Mouse (Mus musculus): ENCODE data around the gene Sectm1b.
"Not testable (repeated sequence)": the region's sequence is repeated elsewhere in the genome, so short reads cannot be mapped to it uniquely, and the experiment has no call there.

Gene Sectm1b

GRCm38 (mm10) chr11:121063379-121063778, at the start of gene Sectm1b:
TSS of gene Sectm1b (minus strand) at chr11:121063569.
- no peak for DNase-seq (ENCODE audit: extremely low read depth, low read depth)

- no peak for DNase-seq (ENCODE audit: extremely low read depth, low read depth)
These were observed 48.9 kb upstream of the Sectm1b start for GRCm38 (mm10) chr11:121112091-121112775.

GRCm38 (mm10) chr11:121111601-121112000, 48.2 kb upstream of the Sectm1b start:
- no peak for DNase-seq (ENCODE audit: extremely low read depth, low read depth)

GRCm38 (mm10) chr11:121111051-121111450, 47.7 kb upstream of the Sectm1b start:
- DNase-seq (ENCODE audit: extremely low read depth, low read depth), result no peak

GRCm38 (mm10) chr11:121109986-121110385, 46.6 kb upstream of the Sectm1b start:
- peak; percentile 85 for DNase-seq (ENCODE audit: extremely low read depth, low read depth)

- DNase-seq (ENCODE audit: extremely low read depth, low read depth), result no peak
These were observed 44.7 kb upstream of the Sectm1b start for GRCm38 (mm10) chr11:121108061-121108460.

GRCm38 (mm10) chr11:121107242-121107641, 43.9 kb upstream of the Sectm1b start:
- DNase-seq (ENCODE audit: extremely low read depth, low read depth), result not testable (repeated sequence)

DNA sequence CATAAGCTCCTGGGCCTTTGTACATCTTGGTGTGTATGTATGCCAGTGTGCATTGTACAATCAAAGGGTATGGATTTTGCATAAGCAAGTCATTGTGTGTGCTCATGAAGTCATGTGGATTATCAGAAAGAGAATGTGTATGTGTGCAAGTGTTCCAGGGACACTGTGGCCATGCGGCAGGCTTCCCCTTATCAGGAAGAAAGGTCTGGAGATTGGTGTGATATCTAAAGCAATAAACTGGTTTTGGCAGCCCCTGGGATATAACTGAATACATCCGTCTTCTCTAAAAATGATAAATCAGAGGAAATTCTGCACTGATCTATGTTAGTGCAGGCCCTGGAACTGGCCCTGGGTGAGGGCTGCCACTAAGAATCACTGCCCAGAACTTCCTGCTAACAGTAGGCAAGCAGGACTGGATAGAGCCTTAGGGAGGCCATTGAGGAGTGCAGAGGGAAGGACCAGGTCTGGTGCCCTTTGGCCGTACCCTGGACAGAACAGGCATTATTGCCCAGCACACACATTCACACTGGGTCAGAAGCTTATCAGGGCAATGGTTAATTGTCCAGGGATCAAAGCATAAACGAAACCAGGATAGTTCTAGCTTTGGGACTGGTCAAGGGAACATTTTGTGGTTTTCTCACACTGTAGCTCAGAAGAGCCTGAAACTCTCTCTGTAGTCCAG, 37.9 kb upstream of the Sectm1b start:
- no peak for DNase-seq (ENCODE audit: extremely low read depth, low read depth)

GRCm38 (mm10) chr11:121100692-121101091, 37.3 kb upstream of the Sectm1b start:
- DNase-seq (ENCODE audit: extremely low read depth, low read depth), result no peak

DNA sequence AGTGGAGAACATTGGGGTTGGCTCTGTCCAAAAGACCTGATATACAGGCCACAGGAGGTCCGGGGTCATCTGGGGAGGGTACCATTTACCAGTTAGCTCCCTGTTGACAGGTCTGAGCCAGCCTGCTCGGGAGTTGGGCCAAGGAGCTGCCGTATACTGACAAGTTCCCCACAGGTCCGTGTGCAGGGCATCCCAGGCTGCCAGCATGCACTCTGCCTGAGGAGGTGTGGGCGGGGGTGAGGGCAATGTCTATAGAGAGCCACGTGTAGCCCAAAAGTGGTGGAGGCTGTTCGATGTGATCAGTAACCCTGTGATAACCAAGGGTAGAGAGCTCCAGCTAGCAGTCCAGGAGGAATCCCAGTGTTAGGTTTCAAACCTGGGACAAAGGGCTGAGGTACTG, 36.4 kb upstream of the Sectm1b start:
- DNase-seq (ENCODE audit: extremely low read depth, low read depth), result no peak

DNA sequence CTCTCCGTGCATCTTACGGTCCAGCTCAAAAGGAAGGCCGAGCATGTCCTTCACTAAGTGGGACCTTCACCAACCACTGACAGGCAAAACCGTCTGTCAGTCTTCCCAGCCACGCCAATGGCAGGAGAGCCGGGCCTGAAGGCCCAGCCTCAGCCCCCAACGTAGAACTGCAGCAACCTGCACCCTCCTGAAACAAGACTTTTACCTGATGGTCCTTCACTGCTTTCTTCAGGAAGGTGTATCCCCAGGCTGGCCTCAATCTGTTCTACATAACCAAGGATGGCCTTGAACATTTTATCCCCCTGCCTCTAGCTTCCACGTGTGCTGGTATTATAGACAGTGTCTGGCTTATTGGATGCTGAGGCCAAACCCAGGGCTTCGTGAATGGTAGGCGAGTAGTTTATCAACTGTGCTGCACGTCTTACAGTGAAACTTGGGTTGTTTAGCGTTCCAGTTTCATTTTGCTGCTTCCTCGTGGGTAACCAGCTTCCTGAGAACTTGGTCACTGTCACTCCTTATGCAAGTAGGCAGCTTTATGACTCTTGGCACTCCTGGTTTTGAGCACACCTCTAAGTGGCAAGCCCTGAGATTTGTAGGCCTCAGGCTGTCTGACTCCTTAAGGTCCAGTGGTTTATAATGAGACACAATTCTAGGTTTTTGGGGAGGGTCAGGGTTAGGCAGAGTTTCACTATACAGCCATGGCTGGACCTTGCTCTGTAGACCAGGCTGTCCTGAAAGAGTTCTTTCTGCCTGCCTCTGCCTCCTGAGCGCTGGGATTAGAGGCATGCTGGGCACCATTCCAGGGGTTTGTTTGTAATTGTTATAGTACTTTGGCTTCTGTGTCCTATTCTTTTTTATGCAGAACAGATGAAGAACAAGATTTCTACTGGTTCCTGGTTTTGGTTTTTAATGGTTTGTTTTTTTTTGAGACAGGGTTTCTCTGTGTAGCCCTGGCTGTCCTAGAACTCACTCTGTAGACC, 29.5 kb upstream of the Sectm1b start:
- no peak for DNase-seq (ENCODE audit: extremely low read depth, low read depth)

- DNase-seq (ENCODE audit: extremely low read depth, low read depth), result no peak
These were observed 27.6 kb upstream of the Sectm1b start for GRCm38 (mm10) chr11:121090943-121091342.

DNA sequence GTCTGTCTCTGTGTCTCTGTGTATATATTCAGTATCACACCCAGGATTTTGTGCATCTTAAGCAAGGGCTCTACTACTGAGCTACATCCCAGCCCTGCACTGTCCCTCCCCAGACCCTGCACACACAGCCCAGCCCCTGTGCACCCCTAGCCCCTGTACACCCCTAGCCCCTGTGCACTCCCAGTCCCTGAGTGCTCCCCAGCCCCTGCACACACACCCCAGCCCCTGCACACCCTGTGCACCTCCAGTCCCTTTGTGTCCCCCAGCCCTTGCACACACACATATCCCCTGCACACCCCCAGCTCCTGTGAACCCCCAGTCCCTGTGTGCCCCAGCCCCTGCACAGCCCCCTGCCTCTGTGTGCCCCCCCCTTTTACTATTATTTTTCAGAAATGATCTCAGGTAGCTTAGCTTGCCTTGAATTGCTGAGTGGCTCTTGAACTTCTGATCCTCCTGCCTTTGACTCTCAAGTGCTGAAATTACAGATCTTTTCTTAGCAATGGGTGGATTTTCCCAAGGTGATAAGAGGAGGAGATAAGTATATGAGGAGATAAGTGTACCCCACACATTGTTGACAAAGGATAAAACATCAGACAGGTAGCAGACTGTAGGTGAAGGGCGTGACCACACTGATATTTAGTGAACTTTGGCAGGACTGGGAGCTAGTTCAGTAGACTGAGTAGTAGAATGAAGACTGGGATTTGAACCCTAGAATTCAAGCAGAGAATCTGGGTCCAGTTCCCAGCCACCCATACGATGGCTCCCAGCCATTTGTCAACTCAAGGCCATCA, 26.6 kb upstream of the Sectm1b start:
- no peak for DNase-seq (ENCODE audit: extremely low read depth, low read depth)

DNA sequence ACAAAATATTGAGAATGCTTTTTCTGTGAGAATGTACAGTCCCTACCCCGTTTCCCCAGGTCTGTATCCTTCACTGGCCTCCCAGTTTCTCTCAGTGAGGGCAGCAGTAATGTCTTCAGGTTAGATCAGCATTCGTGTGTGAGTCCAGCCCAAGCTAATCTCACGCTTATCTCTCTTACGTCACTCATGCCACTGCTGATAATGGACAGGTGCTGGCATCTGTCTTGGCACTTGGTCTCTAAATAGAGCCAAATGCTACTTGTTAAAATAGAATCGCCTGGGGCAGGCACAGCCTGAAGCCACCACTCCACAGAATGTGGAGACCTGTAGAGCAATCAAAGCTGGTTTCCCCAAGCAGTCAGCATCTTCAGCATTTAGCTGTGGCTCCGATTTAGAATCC, 25.6 kb upstream of the Sectm1b start:
- no peak for DNase-seq (ENCODE audit: extremely low read depth, low read depth)

DNA sequence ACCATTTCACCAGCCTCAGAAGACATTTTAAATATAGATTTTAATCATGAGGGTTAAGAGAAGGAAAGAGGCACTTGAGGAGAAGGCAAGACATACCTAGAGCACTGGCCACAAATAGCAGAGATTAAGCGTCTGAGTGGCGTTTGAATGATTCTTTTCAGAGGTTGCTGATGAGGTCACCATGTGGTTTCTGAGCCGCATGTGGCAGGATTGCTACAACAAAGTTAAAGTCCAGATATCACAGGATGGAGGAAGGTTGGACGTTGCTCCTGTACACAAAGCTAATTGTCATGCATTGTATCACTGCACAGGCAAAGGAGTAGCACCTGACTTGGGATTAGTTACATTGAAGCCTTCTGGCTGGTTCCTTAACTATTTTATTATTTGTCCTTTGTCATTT, 22.9 kb upstream of the Sectm1b start:
- DNase-seq (ENCODE audit: extremely low read depth, low read depth), result no peak

GRCm38 (mm10) chr11:121085181-121085580, 21.8 kb upstream of the Sectm1b start:
- no peak for DNase-seq (ENCODE audit: extremely low read depth, low read depth)

DNA sequence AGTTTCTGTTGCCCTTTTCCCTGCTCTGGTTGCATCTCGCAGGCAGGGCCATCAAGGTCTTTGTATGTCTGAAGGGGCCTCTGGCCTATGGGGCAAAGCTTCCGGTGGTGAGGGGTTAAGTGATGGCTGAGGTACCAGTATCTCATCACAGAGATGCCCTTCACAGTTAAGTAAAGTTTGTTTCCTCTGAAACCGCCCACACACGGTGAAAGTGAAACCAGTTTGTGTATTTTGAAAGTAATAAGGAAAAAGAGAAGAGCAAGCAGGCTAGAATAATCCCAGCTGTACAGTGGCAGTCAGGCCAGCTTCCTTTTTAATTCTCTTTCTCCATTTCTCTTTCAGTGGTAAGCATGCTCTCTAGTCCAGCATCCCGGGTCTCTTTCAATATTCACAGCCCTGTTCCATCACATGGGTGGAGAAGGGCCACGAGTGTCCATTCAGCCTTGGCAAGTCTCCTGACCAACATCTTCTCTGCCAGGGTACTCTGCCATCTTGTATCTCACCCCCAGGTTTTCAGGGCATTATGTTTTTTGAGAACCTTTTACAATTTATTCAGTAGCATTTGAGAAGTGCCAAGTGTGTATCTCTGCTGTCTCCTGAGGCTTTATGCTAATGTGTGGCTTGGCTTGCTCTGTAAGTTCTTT, 19.6 kb upstream of the Sectm1b start:
- DNase-seq (ENCODE audit: extremely low read depth, low read depth), result no peak

DNA sequence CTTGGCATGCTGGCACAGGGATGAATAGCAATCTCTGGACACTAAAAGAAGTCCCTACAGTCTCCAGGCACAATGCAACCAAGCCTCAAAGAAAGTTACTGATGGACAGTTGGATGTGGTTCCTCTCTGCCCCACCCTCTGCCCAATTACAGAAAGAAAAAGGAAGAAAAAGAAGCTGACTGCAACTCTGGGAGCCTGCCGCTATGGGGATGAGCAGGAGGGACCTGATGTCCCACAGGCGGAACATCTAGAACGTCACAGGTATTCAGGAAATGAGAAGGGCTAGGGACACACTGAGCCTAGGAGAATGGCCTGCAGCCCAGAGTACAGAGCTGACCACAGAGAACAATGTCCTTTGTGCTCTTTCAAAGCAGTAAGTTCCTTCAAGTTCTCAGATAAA, 18.9 kb upstream of the Sectm1b start:
- DNase-seq (ENCODE audit: extremely low read depth, low read depth), result no peak

DNA sequence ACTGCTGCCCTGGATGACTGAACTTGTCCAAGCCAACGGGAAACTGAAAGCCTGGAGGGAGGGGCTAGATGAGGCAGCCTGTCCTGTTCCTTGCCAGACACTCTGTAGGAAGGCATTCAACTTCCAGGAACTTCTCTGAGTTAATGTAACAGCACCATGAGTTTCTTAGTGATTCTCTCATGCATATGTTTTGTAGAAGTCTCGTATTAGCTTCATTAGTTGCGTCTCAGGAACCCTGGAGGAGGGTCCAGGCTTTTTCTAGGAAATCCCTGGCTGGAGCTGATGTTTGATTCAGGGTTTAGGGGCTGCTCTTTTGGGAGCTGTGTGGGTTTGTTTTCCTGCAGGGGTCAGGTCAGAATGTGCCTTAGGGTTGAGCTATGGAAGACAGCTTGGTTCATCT, 17.8 kb upstream of the Sectm1b start, which contains the start of gene Sectm1a:
Gene Sectm1a, minus strand, starts transcription at position 101 of the 400 bp plus-strand sequence.
- no peak for DNase-seq (ENCODE audit: extremely low read depth, low read depth)

GRCm38 (mm10) chr11:121080330-121080729, 17.0 kb upstream of the Sectm1b start:
- no peak for DNase-seq (ENCODE audit: extremely low read depth, low read depth)
